Mouse (Mus musculus): ENCODE measurements around the gene Olfr535.
A peak's percentile ranks its signal among the peaks of the same experiment; 100 is the strongest.
"Not testable (repeated sequence)": the region's sequence is repeated elsewhere in the genome, so short reads cannot be mapped to it uniquely, and the experiment has no call there.

The Olfr535 gene

GRCm38 (mm10) chr7:140483916-140484315, at the start of gene Olfr535:
Gene Olfr535 (plus strand): TSS chr7:140484216.
- DNase-seq, result no peak

- DNase-seq, result peak in 1 of 2 experiments; percentile 16
Measured at GRCm38 (mm10) chr7:140443141-140443540, 40.9 kb upstream of the Olfr535 start.

- DNase-seq, result not testable (repeated sequence)
Measured at GRCm38 (mm10) chr7:140463070-140463469, 20.9 kb upstream of the Olfr535 start, which contains the start of gene Olfr533. Gene Olfr533 (plus strand): TSS chr7:140463370.

GRCm38 (mm10) chr7:140477886-140478285, 6.1 kb upstream of the Olfr535 start:
- no peak for DNase-seq

DNA sequence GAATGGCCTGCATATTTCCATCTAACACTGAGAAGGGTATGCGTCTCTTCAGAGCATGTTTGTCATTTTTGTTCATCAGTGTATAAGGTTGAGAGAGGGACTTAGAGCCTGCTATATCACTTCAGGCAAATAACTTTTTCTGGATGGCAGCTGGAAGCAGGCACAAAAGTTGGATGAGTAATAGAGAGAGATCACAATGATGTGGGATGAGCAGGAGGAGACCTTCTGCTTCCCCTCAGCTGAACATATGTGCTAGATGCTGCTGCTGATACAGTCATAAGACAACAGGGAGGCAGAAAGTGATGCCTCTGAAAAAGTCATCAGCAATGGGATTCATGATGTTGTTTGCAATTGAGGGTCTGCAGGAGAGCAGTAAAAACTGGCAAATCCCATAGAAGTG, 5.3 kb upstream of the Olfr535 start:
- no peak for DNase-seq

DNA sequence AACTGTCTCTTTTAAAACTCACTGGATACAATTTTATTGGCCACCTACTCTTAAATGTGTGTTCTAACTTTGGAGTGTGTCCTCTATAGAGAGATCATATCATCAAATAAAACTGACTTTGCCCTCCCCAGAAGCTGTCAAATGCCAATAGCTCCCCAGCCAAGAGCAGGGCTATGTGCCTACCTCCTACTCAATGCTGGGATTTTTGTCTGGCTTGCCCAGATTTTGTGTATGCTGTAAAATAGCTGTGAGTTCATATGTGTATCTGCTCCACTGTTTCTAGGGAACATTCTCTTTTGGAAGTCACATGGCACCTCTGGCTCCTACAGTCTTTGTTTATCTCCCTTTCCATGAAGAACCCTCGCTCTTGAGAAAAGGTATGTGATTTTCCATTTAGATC, 5.0 kb downstream of the Olfr535 start:
- no peak for DNase-seq

- no peak for DNase-seq
Measured at GRCm38 (mm10) chr7:140494231-140494630, 10.2 kb downstream of the Olfr535 start.

- no peak for DNase-seq
Measured at GRCm38 (mm10) chr7:140494702-140495101, 10.7 kb downstream of the Olfr535 start.

- peak; percentile 59 to 66 for DNase-seq
Measured at GRCm38 (mm10) chr7:140507346-140508021, 23.5 kb downstream of the Olfr535 start, which contains the start of gene Olfr536. Gene Olfr536 (minus strand): TSS chr7:140507396.

GRCm38 (mm10) chr7:140539746-140540145, 55.7 kb downstream of the Olfr535 start:
- no peak for DNase-seq

Measured in cerebellum, postnatal 10 days (tissue).